Mouse (Mus musculus) forebrain, embryonic 16.5 days (tissue): ENCODE measurements around the gene Dnaaf1. TPM values are rescaled to one million over a fixed set of nuclear protein-coding genes. Genes with fewer than 3 reads are reported as not detected.

ENCODE experiments used
- ATAC-seq: fragments of 200-750 bp; cut with Nextera tagmentation; 2 replicates; pipeline ENCODE4 v1.8.0; 2017; ENCODE audit warnings: mild to moderate bottlenecking, moderate library complexity
- H3K27ac ChIP-seq: fragments of 300-500 bp; sonication (generic); 2 replicates; pipeline ENCODE4 v1.5.1; 2014; ENCODE audit warnings: low read length, control low read depth
- H3K27me3 ChIP-seq: fragments of 300-500 bp; sonication (generic); replicated peaks from 2 replicates; pipeline ENCODE4 v1.6.1; 2014; ENCODE audit warnings: low read length; ENCODE audit not compliant: control insufficient read depth, insufficient read depth
- H3K36me3 ChIP-seq: fragments of 300-500 bp; sonication (generic); 2 replicates; pipeline ENCODE4 v1.6.1; 2014; ENCODE audit not compliant: control insufficient read depth, insufficient read depth
- H3K4me1 ChIP-seq: fragments of 300-500 bp; sonication (generic); replicated peaks from 2 replicates; pipeline ENCODE4 v1.6.1; 2014; ENCODE audit warnings: low read length; ENCODE audit not compliant: control insufficient read depth, insufficient read depth
- H3K4me2 ChIP-seq: fragments of 300-500 bp; sonication (generic); 2 replicates; pipeline ENCODE4 v1.6.1; 2014; ENCODE audit warnings: mild to moderate bottlenecking, low read length, control low read depth
- H3K4me3 ChIP-seq: fragments of 300-500 bp; sonication (generic); replicated peaks from 2 replicates; pipeline ENCODE4 v1.5.1; 2014; ENCODE audit warnings: mild to moderate bottlenecking, low read length, control low read depth
- H3K9ac ChIP-seq: fragments of 300-500 bp; sonication (generic); replicated peaks from 2 replicates; pipeline ENCODE4 v1.6.1; 2014; ENCODE audit warnings: low read depth, low read length, control low read depth
- H3K9me3 ChIP-seq: fragments of 300-500 bp; sonication (generic); 2 replicates; pipeline ENCODE4 v1.6.1; 2016; ENCODE audit warnings: low read length; ENCODE audit not compliant: control insufficient read depth
- WGBS: fragments of 180-500 bp; shearing (Covaris S2); extraction: QIAGEN DNeasy Blood & Tissue Kit; methylation state at CpG from one replicate; pipeline ENCODE4 v1.1.7; 2014; 5-methylcytosine and 5-hydroxymethylcytosine counted together
- polyA plus RNA-seq: library from polyadenylated mRNA; unstranded; fragments of >200 nt; fragmentation: Nextera tagmentation; extraction: Ambion mirVana; gene quantifications from 2 replicates; pipeline ENCODE4 v1.2.1, GENCODE M21; 2015

The Dnaaf1 gene
- polyA plus RNA-seq, result 0.24 and 0.39 TPM in 2 replicates

DNA sequence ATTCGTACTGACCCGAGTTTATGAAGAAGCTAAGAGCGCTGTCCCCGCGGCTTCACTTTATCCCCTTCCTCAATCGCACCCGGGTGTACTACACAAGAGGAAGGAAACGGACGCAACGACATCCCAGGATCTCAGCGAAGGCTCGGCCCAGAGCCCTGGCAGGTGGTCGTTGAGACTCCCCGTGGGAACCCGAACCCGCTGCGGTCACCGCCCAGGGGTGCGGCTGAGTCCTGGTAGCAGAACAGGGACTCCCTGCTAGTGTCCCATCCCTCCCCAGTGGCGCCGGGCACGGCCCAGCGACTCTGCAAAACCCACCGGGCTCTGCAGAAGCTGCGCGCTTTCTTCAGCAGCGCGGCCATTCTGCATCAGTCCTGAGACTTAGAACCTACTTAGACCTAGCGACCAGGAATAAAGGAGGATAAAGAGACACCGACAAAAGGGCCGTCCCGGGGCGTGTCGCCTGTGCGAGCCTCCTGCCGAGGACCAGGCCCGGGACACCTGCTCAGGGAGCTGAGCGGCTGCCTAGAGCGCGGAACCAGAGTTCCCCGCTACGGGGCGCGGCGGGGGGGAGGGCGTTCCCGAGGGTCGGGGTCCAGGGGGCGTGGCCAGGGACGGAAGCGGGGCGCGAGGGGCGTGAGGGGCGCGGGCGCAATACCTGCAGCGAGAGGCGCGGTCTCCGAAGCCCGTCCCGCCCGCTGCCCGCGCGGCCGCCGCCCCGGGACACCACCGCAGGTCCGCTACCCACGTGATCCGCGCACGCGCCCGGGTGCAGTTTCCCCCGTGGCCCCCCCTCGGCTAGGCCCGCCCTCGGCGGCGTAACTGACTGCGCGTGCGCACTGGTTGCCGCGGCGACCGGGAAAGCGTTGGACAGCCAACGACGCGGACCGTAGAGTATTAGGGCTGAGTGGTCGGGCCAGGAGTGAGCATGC, at the start of gene Dnaaf1, which contains the start of gene Hsdl1:
Gene Dnaaf1 (plus strand): TSS at position 799 of the 929 bp plus-strand sequence.
Gene Hsdl1 (minus strand): TSS at position 747 of the 929 bp plus-strand sequence.
- WGBS, result under 1% methylated on average over 83 of the region's 97 CpGs
- Histone ChIP-seq H3K27ac (peak within 1 kb of the TSS; percentile 54), H3K27me3 (peaks cover 9% of the 10 kb centered on the region; the same call in 1 of the 2 replicates), H3K9ac (peak within 1 kb of the TSS; percentile 69), H3K9me3 (no peaks in the 10 kb centered on the region), H3K36me3 (no peaks in the 10 kb centered on the region), H3K4me1 (peaks cover 13% of the 10 kb centered on the region), H3K4me2 (peak within 1 kb of the TSS; percentile 68), H3K4me3 (peak within 1 kb of the TSS; percentile 60)
- peak; percentile 92 for ATAC-seq

- Histone ChIP-seq H3K27ac (no peak overlapping the region), H3K9ac (no peak overlapping the region), H3K4me1 (no peaks in the 10 kb centered on the region), H3K27me3 (no peaks in the 10 kb centered on the region), H3K36me3 (peaks cover 53% of the 10 kb centered on the region), H3K4me2 (no peak overlapping the region), H3K4me3 (no peak overlapping the region), H3K9me3 (no peaks in the 10 kb centered on the region)
- no peak for ATAC-seq
- 91% methylated on average over 7 of the region's 7 CpGs for WGBS
These were observed 46.3 kb upstream of the Dnaaf1 start for GRCm38 (mm10) chr8:119528762-119529161.

DNA sequence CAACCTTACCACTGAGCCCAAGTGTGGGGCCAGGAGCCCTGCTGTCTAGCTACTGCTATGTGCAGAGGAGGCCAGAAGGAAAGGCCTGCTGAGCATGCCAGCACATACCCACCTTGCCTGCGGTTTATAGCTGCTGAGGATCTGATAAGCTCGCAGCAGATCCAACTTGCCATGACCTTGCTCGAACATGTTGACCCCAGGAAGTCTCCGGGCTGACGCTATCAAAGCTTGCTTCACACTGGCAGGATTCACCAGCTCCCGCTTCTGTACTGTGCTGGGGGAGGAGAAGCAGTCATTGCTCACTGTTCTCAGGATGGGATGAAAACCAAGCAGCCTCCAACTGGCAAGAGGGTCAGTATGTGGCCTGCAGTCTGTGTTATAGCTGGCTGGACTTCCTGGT, 44.1 kb upstream of the Dnaaf1 start:
- WGBS, result 94% methylated on average over 6 of the region's 6 CpGs
- Histone ChIP-seq H3K9me3 (no peaks in the 10 kb centered on the region), H3K36me3 (peaks cover 54% of the 10 kb centered on the region), H3K27ac (no peak overlapping the region), H3K4me3 (no peak overlapping the region), H3K4me2 (no peak overlapping the region), H3K9ac (no peak overlapping the region), H3K4me1 (peaks cover 3% of the 10 kb centered on the region; the same call in 1 of the 2 replicates), H3K27me3 (no peaks in the 10 kb centered on the region)
- ATAC-seq, result no peak

DNA sequence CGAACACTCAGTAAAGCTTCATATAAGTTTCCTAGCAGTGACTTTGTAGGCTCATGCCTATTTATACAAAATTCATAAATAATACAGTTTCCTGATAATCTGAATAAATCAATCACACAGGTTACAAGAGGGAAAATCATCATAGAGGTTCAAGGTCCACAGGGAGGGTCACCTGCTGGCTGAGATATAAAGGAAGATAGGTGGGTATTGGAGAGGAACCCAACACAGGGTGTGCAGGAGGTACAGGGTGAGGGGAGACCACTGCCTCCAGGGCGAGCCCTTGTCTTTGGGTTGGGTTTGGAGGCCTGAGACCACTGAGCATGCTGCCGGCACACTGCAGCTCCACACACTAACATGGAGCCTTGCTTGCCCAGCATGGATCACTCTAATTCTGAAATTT, 43.6 kb upstream of the Dnaaf1 start:
- H3K4me2 ChIP-seq, result no peak overlapping the region
- ATAC-seq, result no peak
- no peak overlapping the region for H3K4me3 ChIP-seq
- no peaks in the 10 kb centered on the region for H3K27me3 ChIP-seq
- WGBS, result 97% methylated on average over 3 of the region's 3 CpGs
- H3K9ac ChIP-seq, result no peak overlapping the region
- H3K4me1 ChIP-seq, result peaks cover 3% of the 10 kb centered on the region; the same call in 1 of the 2 replicates
- H3K36me3 ChIP-seq, result peaks cover 57% of the 10 kb centered on the region
- no peaks in the 10 kb centered on the region for H3K9me3 ChIP-seq
- H3K27ac ChIP-seq, result no peak overlapping the region

DNA sequence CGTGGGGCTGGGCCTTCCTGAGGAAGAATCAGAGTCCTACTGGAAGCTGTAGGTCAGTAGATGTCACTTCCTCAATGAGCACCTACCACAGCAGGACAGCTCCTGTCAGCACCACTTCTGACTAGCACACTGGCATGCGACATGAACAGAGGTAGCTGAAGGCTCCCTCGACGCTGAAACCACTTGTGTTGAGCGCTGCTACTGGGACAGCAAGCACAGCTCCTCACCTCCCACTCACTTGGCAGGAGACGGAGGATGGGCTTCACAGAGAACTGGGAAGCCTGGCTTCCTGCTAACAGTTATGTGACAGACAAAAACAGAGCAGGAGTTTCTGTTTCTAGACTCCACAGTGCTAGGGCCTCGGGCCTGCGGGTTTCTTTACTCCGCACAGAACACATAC, 43.1 kb upstream of the Dnaaf1 start:
- 94% methylated on average over 9 of the region's 9 CpGs for WGBS
- Histone ChIP-seq H3K27me3 (no peaks in the 10 kb centered on the region), H3K36me3 (peaks cover 60% of the 10 kb centered on the region), H3K27ac (no peak overlapping the region), H3K9ac (no peak overlapping the region), H3K4me3 (no peak overlapping the region), H3K4me2 (no peak overlapping the region), H3K4me1 (peaks cover 3% of the 10 kb centered on the region; the same call in 1 of the 2 replicates), H3K9me3 (no peaks in the 10 kb centered on the region)
- no peak for ATAC-seq

- H3K36me3 ChIP-seq, result peaks cover 32% of the 10 kb centered on the region
- H3K9ac ChIP-seq, result no peak overlapping the region
- no peak for ATAC-seq
- H3K27ac ChIP-seq, result no peak overlapping the region
- WGBS, result 82% methylated on average over 3 of the region's 3 CpGs
- no peaks in the 10 kb centered on the region for H3K27me3 ChIP-seq
- no peak overlapping the region for H3K4me2 ChIP-seq
- H3K4me3 ChIP-seq, result no peak overlapping the region
- no peaks in the 10 kb centered on the region for H3K4me1 ChIP-seq
- H3K9me3 ChIP-seq, result no peaks in the 10 kb centered on the region
These were observed 30.4 kb upstream of the Dnaaf1 start for GRCm38 (mm10) chr8:119544606-119545005.

DNA sequence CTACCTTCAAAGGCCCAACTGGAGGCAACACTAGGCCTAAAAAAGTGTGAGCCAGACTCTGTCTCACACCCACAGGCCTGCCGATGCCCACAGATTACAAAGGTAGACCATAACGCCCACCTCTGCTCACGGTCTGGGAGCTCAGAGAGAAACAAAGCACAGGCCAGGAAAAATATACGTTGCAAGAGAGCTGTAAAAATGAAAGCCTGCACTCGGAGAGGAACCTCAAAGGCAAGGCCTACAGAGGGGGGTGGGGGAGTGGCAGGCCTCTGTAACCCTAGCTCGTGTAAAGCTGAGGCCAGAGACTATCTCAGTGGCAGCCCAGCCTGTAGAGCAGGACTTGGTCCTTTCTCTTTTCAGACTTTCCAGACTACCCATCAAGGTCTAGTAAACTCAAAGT, 29.9 kb upstream of the Dnaaf1 start:
- peaks cover 27% of the 10 kb centered on the region for H3K36me3 ChIP-seq
- H3K4me3 ChIP-seq, result no peak overlapping the region
- no peaks in the 10 kb centered on the region for H3K27me3 ChIP-seq
- H3K4me2 ChIP-seq, result no peak overlapping the region
- H3K4me1 ChIP-seq, result no peaks in the 10 kb centered on the region
- 79% methylated on average over 6 of the region's 6 CpGs for WGBS
- H3K27ac ChIP-seq, result no peak overlapping the region
- no peak overlapping the region for H3K9ac ChIP-seq
- no peak for ATAC-seq
- no peaks in the 10 kb centered on the region for H3K9me3 ChIP-seq

GRCm38 (mm10) chr8:119545791-119546190, 29.2 kb upstream of the Dnaaf1 start:
- Histone ChIP-seq H3K27me3 (no peaks in the 10 kb centered on the region), H3K36me3 (peaks cover 23% of the 10 kb centered on the region), H3K4me3 (no peak overlapping the region), H3K9ac (no peak overlapping the region), H3K27ac (no peak overlapping the region), H3K9me3 (no peaks in the 10 kb centered on the region), H3K4me1 (no peaks in the 10 kb centered on the region), H3K4me2 (no peak overlapping the region)
- 87% methylated on average over 6 of the region's 6 CpGs for WGBS
- ATAC-seq, result no peak

DNA sequence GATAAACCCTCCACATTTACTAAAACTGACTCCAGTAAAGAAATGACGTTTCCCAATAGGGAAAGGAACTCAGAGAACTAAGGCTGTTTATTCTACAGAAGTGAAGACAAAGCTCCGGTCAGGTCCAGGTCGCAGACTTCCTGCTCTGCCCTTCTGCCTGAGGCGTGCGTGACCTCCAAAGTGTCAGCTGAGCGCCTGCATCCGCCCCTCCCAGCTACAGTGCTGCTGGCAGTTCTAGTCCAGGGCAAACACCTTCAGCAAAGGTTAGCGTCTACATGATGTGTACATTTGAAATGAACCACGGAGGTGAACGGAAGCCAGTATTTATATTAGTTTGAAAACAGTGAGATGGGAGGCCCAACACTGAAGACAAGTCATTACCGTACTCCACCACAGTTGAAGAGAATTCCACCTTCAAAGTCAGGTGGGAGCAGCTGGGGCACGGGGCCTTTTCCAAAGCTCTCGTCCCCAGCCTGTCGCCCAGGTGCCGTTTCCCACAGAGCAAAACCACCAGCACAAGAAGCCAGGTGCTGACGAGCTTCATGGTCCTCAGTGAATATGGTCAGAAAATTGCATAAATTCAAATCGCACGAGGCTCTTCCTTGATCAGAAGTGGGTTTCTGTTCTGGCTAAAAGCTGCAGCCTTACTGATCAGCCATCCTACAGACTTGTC, 27.9 kb upstream of the Dnaaf1 start:
- Histone ChIP-seq H3K9ac (no peak overlapping the region), H3K27me3 (no peaks in the 10 kb centered on the region), H3K36me3 (peaks cover 13% of the 10 kb centered on the region), H3K9me3 (no peaks in the 10 kb centered on the region), H3K4me1 (no peaks in the 10 kb centered on the region), H3K27ac (no peak overlapping the region), H3K4me3 (no peak overlapping the region), H3K4me2 (no peak overlapping the region)
- 90% methylated on average over 18 of the region's 18 CpGs for WGBS
- ATAC-seq, result no peak
